Mouse (Mus musculus) liver, postnatal 0 days (tissue): ENCODE measurements at regions not wholly inside any gene's neighbourhood (a gene's known extent, or its start where the extent isn't known, plus 50 kb on each side); places are given as distances from the start of the nearest gene placed in this dataset.

Experiments used
- CTCF ChIP-seq: sonication (generic); IDR thresholded peaks from 2 replicates; pipeline ENCODE4 v1.5.1; 2016; ENCODE audit warnings: antibody characterized with exemption, low read depth
- EP300 ChIP-seq: IDR thresholded peaks from 2 replicates; pipeline ENCODE4 v1.6.1; 2016; ENCODE audit warnings: antibody characterized with exemption, low read depth, mild to moderate bottlenecking

GRCm38 (mm10) chr5:49641206-49641830 lies 116.6 kb upstream of the Kcnip4 start:
- no peak for TF ChIP-seq EP300
- TF ChIP-seq CTCF = no peak
